Mouse (Mus musculus) limb, embryonic 13.5 days (tissue): ENCODE data around the gene Olfr665. TPM values are rescaled to one million over a fixed set of nuclear protein-coding genes. Genes with fewer than 3 reads are reported as not detected.

Experiments
- polyA plus RNA-seq: library from polyadenylated mRNA; unstranded; fragments of >200 nt; fragmentation: Nextera tagmentation; extraction: Ambion mirVana; gene quantifications from 2 replicates; pipeline ENCODE4 v1.2.1, GENCODE M21; 2015

Olfr665 gene
- polyA plus RNA-seq, 1 experiment from 2014 or later = not detected

Other genes starting within 250 kb of the Olfr665 start
- not detected in 2 replicates for gene Olfr658, start 230.7 kb upstream of the Olfr665 start, polyA plus RNA-seq
- gene Olfr659, start 211.3 kb upstream of the Olfr665 start, polyA plus RNA-seq = not detected in 2 replicates
- not detected in 2 replicates for gene Olfr661, start 191.5 kb upstream of the Olfr665 start, polyA plus RNA-seq
- gene Usp17le, start 100.6 kb upstream of the Olfr665 start, polyA plus RNA-seq = not detected in 2 replicates
- not detected in 2 replicates for gene Usp17lb, start 35.4 kb upstream of the Olfr665 start, polyA plus RNA-seq
- not detected in 2 replicates for gene Usp17la, start 21.0 kb upstream of the Olfr665 start, polyA plus RNA-seq
- not detected in 2 replicates for gene Olfr666, start 17.9 kb downstream of the Olfr665 start, polyA plus RNA-seq
- gene Olfr667, start 43.5 kb downstream of the Olfr665 start, polyA plus RNA-seq = not detected in 2 replicates
- gene Olfr668, start 50.0 kb downstream of the Olfr665 start, polyA plus RNA-seq = not detected in 2 replicates
- not detected in 2 replicates for gene Olfr669, start 56.2 kb downstream of the Olfr665 start, polyA plus RNA-seq
- gene Olfr670, start 84.6 kb downstream of the Olfr665 start, polyA plus RNA-seq = not detected in 2 replicates
- not detected in 2 replicates for gene Olfr671, start 101.1 kb downstream of the Olfr665 start, polyA plus RNA-seq
- not detected in 2 replicates for gene Olfr672, start 124.0 kb downstream of the Olfr665 start, polyA plus RNA-seq
- not detected in 2 replicates for gene Olfr675, start 150.4 kb downstream of the Olfr665 start, polyA plus RNA-seq
- gene Olfr676, start 154.7 kb downstream of the Olfr665 start, polyA plus RNA-seq = not detected in 2 replicates
- not detected in 2 replicates for gene Olfr677, start 173.3 kb downstream of the Olfr665 start, polyA plus RNA-seq
- gene Olfr678, start 186.4 kb downstream of the Olfr665 start, polyA plus RNA-seq = not detected in 2 replicates
- not detected in 2 replicates for gene Olfr679, start 203.2 kb downstream of the Olfr665 start, polyA plus RNA-seq
- gene Olfr680-ps1, start 214.8 kb downstream of the Olfr665 start, polyA plus RNA-seq = not detected in 2 replicates
- not detected in 2 replicates for gene Olfr681, start 238.8 kb downstream of the Olfr665 start, polyA plus RNA-seq